Mouse (Mus musculus) mature B cell (primary cell): ENCODE data around the gene Prr7.

Experiments
- in situ Hi-C: fragments of 300-500 bp; cut with MboI; formaldehyde crosslinking; loops from 2 replicates; pipeline ENCODE4 v1.14.3; 2019

The Prr7 gene

DNA sequence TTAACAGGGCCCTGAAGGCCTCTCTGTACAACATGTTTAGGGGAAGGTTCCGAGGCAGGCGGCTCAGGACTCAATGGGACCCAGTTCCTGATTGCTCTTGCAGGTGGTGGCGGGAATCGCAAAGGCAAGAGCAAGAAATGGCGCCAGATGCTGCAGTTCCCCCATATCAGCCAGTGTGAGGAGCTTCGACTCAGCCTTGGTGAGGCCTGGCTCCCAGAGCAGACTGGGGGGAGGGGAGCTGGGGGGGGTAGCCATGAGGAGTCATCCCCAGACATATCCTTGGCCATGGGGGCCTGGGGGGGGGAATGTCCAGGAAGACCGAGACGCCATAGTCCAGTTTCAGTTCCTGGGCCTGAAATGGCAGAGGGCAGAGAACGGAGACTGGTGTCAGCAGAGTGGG is 14.9 kb upstream of the Prr7 start:
- in situ Hi-C loops: no loop called here

- in situ Hi-C loops: no loop called here
Observed at GRCm38 (mm10) chr13:55449679-55450441, 14.2 kb upstream of the Prr7 start.

- in situ Hi-C loops: no loop called here
Observed at GRCm38 (mm10) chr13:55450511-55450980, 13.5 kb upstream of the Prr7 start.

- in situ Hi-C loops: no loop called here
Observed at GRCm38 (mm10) chr13:55451296-55451695, 12.8 kb upstream of the Prr7 start.

DNA sequence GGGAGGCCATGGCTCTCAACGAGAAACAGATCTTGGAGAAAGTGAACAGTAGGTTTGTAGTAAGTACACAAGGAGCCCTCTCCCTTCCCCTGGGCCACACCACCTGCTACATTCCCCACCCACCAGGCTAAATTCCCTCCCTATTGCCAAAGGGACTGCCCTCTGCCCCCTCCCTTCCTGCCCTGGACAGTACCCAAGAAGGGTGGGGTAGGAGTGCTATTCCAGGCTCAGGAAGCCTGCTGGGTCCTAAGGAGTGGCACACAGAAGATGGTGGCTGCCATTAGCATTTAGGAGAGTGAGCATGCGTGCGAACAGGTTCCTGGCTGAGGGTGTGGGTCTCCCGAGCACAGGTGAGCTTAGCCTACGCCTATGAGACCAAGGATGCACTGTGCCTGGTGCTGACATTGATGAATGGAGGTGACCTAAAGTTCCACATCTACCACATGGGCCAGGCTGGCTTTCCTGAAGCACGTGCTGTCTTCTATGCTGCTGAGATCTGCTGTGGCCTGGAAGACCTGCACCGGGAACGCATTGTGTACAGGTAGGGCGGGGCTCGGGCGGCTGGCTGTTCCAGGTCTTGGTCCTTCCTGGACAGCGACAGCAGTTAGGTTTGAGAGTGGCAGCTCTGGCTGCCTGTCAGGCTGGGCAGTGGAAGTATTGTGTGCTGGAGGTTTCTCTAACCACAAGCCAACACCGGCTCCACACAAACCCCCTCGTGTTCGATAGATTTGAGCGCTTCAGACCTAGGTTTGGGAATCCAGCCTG is 12.1 kb upstream of the Prr7 start:
- in situ Hi-C loops: no loop called here

DNA sequence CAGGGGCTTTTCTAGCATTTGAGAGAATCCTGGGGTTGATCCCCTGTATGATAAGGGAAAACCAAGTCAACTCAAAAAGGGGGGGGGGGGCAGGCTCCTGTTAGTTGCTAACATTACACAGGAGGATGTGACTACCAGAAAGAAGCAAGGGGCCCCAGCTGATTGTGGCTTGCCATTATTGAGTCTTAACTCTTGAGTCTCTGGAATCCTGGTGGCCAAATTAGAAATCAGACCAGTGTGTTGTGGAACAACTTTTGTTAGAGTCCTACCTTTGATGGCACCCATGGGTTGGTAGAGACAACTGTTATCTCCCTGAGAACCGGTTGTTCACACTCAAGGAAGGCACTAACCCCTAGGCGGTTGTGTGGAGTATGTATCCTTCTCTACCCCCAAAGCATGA is 1.1 kb upstream of the Prr7 start:
- in situ Hi-C loops: no loop called here

GRCm38 (mm10) chr13:55463399-55464026 is 554 bp upstream of the Prr7 start:
- in situ Hi-C loops: no loop called here

- in situ Hi-C loops: loop anchor here (5.0 kb wide), 1 partner anchor 38 kb away; the partner anchor contains the start of gene F12
Observed at GRCm38 (mm10) chr13:55465184-55465583, 1.1 kb downstream of the Prr7 start.

GRCm38 (mm10) chr13:55465830-55466440 is 1.9 kb downstream of the Prr7 start:
- in situ Hi-C loops: loop anchor here (5.0 kb wide), 1 partner anchor 39 kb away; the partner anchor contains the start of gene F12

- in situ Hi-C loops: loop anchor here (5.0 kb wide), 1 partner anchor 42 kb away; the partner anchor contains the start of gene F12
Observed at GRCm38 (mm10) chr13:55468851-55469560, 4.9 kb downstream of the Prr7 start.

DNA sequence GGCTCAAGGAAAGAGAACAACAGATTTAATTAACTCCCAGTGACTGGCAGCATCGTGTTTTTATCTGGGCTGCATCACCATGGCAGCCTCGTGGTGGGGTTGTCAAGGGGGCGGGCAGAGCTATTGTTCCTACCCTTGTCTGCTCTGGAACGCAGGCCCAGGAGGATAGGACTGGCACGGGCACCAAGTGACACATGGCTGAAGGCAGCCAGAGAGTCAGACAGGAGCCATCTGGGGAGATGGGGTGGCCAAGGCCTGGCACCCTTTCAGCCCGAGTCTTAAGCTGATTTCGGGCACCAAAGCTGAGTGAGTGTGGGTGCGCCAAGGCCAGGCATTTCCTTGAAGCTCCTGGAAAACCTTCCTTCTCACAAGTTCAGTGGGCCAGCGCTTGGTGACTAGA is 6.3 kb downstream of the Prr7 start:
- in situ Hi-C loops: no loop called here

GRCm38 (mm10) chr13:55471156-55471818 is 7.2 kb downstream of the Prr7 start:
- in situ Hi-C loops: no loop called here

DNA sequence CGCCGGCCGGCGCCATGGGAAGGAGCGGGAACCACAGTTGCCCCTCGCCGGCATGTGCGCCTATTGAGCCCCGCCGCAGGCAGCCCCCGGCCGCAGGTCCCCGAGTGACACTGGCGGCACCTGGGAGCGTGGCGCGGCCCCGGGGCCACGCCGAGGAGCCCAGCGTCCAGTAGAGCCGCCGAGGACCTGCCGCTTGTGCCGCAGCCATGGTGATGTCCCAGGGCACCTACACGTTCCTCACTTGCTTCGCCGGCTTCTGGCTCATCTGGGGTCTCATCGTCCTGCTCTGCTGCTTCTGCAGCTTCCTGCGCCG is 7.7 kb downstream of the Prr7 start:
- in situ Hi-C loops: no loop called here

DNA sequence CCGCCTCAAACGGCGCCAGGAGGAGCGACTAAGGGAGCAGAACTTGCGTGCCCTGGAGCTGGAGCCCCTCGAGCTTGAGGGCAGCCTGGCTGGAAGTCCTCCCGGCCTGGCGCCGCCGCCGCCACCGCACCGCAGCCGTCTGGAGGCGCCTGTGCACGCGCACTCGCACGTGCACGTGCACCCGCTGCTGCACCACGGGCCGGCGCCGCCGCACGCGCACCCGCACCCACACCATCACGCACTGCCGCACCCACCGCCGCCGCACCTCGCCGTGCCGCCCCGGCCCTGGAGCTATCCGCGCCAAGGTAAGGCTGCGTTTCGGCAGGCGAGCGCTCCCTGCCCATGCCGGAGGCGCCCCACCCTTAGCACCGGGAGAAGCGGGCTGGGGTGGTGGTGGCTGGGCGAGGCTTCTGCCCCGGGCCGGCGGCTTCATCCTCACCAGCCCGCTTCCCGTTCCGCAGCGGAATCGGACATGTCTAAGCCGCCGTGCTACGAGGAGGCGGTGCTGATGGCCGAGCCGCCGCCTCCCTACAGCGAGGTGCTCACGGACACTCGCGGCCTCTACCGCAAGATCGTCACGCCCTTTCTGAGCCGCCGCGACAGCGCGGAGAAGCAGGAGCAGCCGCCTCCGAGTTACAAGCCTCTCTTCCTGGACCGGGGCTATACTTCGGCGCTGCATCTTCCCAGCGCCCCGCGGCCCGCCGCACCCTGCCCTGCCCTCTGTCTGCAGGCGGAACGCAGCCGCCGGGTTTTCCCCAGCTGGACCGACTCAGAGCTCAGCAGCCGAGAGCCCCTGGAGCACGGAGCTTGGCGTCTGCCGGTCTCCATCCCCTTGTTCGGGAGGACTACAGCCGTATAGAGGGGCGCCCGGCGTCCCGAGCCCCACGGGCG is 8.3 kb downstream of the Prr7 start:
- in situ Hi-C loops: no loop called here

- in situ Hi-C loops: no loop called here
Observed at GRCm38 (mm10) chr13:55473076-55473831, 9.2 kb downstream of the Prr7 start.

- in situ Hi-C loops: no loop called here
Observed at GRCm38 (mm10) chr13:55473961-55474360, 9.9 kb downstream of the Prr7 start.

DNA sequence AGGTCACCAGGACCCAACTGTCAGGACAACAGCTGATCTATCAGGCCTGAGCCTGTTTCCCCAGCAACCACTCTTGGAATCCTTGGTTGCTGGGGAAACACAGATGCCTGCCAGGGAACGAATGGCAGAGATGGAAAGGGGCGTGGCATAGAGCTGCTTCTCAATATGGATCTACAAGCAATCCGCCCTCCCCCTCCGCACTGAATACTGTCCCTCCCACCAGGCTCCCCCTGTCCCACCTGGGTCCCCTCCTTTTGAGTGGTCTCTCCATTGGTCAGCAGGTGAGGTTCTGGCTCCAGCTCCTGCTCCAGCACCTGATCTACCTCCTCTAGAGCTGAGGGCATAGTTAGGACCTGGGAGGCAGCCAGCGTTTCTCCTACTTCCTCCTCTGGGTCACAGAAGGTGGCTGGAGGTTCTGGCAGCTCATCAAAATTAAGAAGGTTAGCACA is 10.6 kb downstream of the Prr7 start:
- in situ Hi-C loops: no loop called here

DNA sequence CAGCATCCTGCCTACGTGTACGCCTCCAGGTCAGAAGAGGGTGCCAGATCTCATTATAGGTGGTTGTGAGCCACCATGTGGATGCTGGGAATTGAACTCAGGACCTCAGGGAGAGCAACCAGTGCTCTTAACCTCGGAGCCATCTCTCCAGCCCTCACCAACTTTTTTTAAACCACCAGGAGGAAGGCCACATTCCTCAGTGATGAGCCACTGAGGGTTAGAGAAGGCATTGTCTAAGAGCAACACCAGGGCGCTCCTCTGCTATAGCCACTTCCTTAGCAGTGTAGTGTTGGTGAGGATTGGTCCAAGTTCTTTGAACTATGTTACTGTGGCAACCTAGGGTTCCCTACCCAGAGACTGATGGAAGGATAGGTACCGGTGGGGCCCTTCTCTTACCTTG is 11.7 kb downstream of the Prr7 start:
- in situ Hi-C loops: no loop called here

- in situ Hi-C loops: no loop called here
Observed at GRCm38 (mm10) chr13:55476256-55476655, 12.2 kb downstream of the Prr7 start.
